Mouse (Mus musculus): Measurements from ENCODE around the gene Tcaf3. TPM values are rescaled to one million over a fixed set of nuclear protein-coding genes. Genes with fewer than 3 reads are reported as not detected.

Gene Tcaf3
- total and polyA plus RNA-seq, 3 experiments, result not detected

DNA sequence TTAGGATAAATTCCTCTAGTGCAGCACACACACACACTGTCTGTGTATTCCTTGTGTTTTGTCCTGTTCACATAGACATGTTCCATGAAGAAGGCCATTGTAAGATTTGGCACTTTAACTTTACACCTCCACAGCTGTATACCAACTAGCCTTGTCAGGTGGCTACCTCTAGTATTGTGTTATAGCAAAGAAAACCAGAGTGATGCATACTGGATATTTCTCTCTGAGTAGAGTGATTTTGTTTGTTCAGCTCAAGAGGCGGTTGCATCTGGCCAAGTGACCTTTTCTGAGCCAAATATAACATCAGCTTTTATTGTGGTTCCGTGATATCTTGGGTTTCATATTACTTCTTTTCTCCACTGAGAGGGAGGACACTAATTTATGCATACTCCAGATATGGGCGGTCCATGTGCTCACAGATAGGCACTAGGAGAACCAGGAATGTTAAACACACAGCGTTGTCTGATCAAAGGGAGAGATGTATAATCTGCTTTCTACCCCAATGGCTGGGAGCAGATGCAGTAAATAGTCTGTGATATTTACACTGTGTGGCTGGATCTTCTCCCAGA lies 13.5 kb upstream of the Tcaf3 start:
- Histone ChIP-seq H3K4me1 (ENCODE audit: control insufficient read depth in 1 of 2, insufficient read depth in 2 of 2) (no peaks in the 10 kb centered on the region), H3K36me3 (replicated peaks in 1 of 2; ENCODE audit: control insufficient read depth in 1 of 2, insufficient read depth in 1 of 2, low read length in 1 of 2) (no peaks in the 10 kb centered on the region), H3K9ac (ENCODE audit: insufficient read depth, low read depth) (no peak overlapping the region), H3K27me3 (replicated peaks) (no peaks in the 10 kb centered on the region), H3K9me3 (replicated peaks; ENCODE audit: low read length) (no peaks in the 10 kb centered on the region), H3K4me3 (replicated peaks in 1 of 3; ENCODE audit: low read depth in 2 of 3, low read length in 2 of 3, poor library complexity in 1 of 3) (no peak overlapping the region), H3K79me2 (replicated peaks; ENCODE audit: control insufficient read depth, extremely low read depth, insufficient read depth, poor library complexity, severe bottlenecking) (no peaks in the 10 kb centered on the region), H3K4me2 (ENCODE audit: insufficient read depth, low read depth, poor library complexity, severe bottlenecking) (no peak overlapping the region), H3K27ac (ENCODE audit: insufficient read depth, low read depth) (no peak overlapping the region)
- in situ Hi-C loops (cut with MboI; ENCODE audit: low pct_ligation_motif_present, low pct_unique_long_range_greater_than_20kb, low sequenced_read_pairs), result no loop called here
- TF ChIP-seq IRF4 (IDR thresholded peaks at IDR 0.05; ENCODE audit: low read depth, low read length), result no peak
- no peak for TF ChIP-seq USF1 (IDR thresholded peaks at IDR 0.05; ENCODE audit: low read depth, low read length)
- dilution Hi-C loops (cut with MboI; ENCODE audit: extremely low pct_ligation_motif_present, extremely low pct_unique_long_range_greater_than_20kb, low sequenced_read_pairs), result no loop called here
- DNase-seq (ENCODE audit: extremely low read depth), result no peak

DNA sequence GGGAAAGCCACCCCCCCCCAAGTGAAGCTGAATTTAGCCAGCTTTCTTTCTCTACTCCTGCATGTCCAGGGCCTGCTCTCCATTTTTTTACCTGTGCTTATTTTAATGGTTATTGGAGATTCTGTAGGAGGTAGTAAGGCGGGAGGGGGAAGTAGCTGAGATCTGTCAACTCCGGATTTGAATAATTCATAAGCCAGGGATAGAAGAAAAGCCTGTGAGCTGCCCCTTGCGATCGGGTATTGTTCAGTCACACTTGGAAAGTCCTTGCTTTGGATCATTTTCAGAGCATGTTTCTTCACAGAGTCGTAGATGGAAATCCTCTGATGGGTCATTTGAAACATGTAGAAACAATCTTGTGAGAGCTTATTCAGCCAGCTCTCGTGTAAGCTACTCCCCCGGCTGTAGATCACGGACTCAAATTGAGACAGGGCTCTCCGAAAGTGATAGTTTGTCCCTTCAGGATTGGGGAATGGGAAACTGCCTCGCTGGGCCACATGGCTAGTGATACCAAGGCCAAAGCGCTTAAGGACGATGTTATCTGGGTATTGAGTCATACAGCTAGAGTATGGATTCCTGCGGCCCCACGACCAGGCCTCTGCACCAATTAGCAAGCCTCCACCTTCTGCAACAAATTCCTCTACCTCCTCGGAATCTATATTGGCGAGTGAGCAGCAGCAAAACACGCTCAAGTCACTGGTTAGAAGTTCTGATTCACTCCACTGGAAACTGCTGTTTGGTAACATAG lies 4.2 kb downstream of the Tcaf3 start:
- Histone ChIP-seq H3K9me3 (replicated peaks; ENCODE audit: low read length) (no peaks in the 10 kb centered on the region), H3K4me2 (ENCODE audit: insufficient read depth, low read depth, poor library complexity, severe bottlenecking) (no peak overlapping the region), H3K36me3 (replicated peaks in 1 of 2; ENCODE audit: control insufficient read depth in 1 of 2, insufficient read depth in 1 of 2, low read length in 1 of 2) (no peaks in the 10 kb centered on the region), H3K4me1 (ENCODE audit: control insufficient read depth in 1 of 2, insufficient read depth in 2 of 2) (no peaks in the 10 kb centered on the region), H3K79me2 (replicated peaks; ENCODE audit: control insufficient read depth, extremely low read depth, insufficient read depth, poor library complexity, severe bottlenecking) (no peaks in the 10 kb centered on the region), H3K27ac (ENCODE audit: insufficient read depth, low read depth) (no peak overlapping the region), H3K27me3 (replicated peaks) (no peaks in the 10 kb centered on the region), H3K9ac (ENCODE audit: insufficient read depth, low read depth) (no peak overlapping the region), H3K4me3 (replicated peaks in 1 of 3; ENCODE audit: low read depth in 2 of 3, low read length in 2 of 3, poor library complexity in 1 of 3) (no peak overlapping the region)
- no peak for TF ChIP-seq RCOR1 (conservative IDR thresholded peaks at IDR 0.05; ENCODE audit: low read depth, low read length)
- TF ChIP-seq NELFE (IDR thresholded peaks at IDR 0.05; ENCODE audit: low read depth, low read length), result no peak
- no peak for TF ChIP-seq NRF1 (IDR thresholded peaks at IDR 0.05; ENCODE audit: low read depth, low read length)
- TF ChIP-seq CHD1 (IDR thresholded peaks at IDR 0.05; ENCODE audit: low read depth, low read length), result no peak
- TF ChIP-seq ELF1 (IDR thresholded peaks at IDR 0.05; ENCODE audit: low read depth, low read length), result no peak
- TF ChIP-seq UBTF (IDR thresholded peaks at IDR 0.05; ENCODE audit: low read depth, low read length), result no peak
- TF ChIP-seq ZNF384 (IDR thresholded peaks at IDR 0.05; ENCODE audit: low read depth, low read length), result no peak
- TF ChIP-seq TBP (conservative IDR thresholded peaks at IDR 0.05; ENCODE audit: low read depth, low read length), result no peak
- no peak for TF ChIP-seq JUN (IDR thresholded peaks at IDR 0.05; ENCODE audit: insufficient read depth, low read depth, low read length)
- TF ChIP-seq EP300 (IDR thresholded peaks at IDR 0.05; ENCODE audit: low read length), result no peak
- in situ Hi-C loops (cut with MboI; ENCODE audit: low pct_ligation_motif_present, low pct_unique_long_range_greater_than_20kb, low sequenced_read_pairs), result loop anchor here (25.0 kb wide), 2 partner anchors 256 to 356 kb away; partner anchors contain the start of genes Gstk1 and Zyx
- dilution Hi-C loops (cut with MboI; ENCODE audit: extremely low pct_ligation_motif_present, extremely low pct_unique_long_range_greater_than_20kb, low sequenced_read_pairs), result no loop called here
- no peak for DNase-seq (ENCODE audit: extremely low read depth)

All from CH12.LX (cell line).